Mouse (Mus musculus) MEL (cell line): Measurements from ENCODE around the gene Adgrg6.

Experiments used
- CHD1 ChIP-seq: IDR thresholded peaks from 2 replicates; pipeline ENCODE4 v1.6.1; 2012; ENCODE audit warnings: low read depth, mild to moderate bottlenecking, inconsistent platforms, low read length, improper control_type of control experiment
- CTCF ChIP-seq, 3 experiments: IDR thresholded peaks in 2 of 3; conservative IDR thresholded peaks in 1 of 3; 2 replicates each; pipeline ENCODE4 v1.5.1; 2011 to 2012; ENCODE audit warnings: low read length in 3 of 3, low read depth in 2 of 3, mild to moderate bottlenecking in 2 of 3, improper control_type of control experiment in 1 of 3, inconsistent platforms in 1 of 3, mixed read lengths in 1 of 3, moderate library complexity in 1 of 3; ENCODE audit not compliant: control insufficient read depth in 1 of 3, insufficient read depth in 1 of 3, poor library complexity in 1 of 3, severe bottlenecking in 1 of 3
- EP300 ChIP-seq, 2 experiments: IDR thresholded peaks; 2 replicates each; pipeline ENCODE4 v1.6.1; 2011; ENCODE audit warnings: improper control_type of control experiment in 2 of 2, low read length in 2 of 2, low read depth in 1 of 2, mild to moderate bottlenecking in 1 of 2
- GATA1 ChIP-seq: IDR thresholded peaks from 2 replicates; pipeline ENCODE4 v1.6.1; 2011; ENCODE audit warnings: low read depth, low read length, improper control_type of control experiment
- MAFK ChIP-seq: IDR thresholded peaks from 2 replicates; pipeline ENCODE4 v1.6.1; 2011; ENCODE audit warnings: low read depth, mild to moderate bottlenecking, low read length, improper control_type of control experiment, borderline replicate concordance
- MAX ChIP-seq: IDR thresholded peaks from 2 replicates; pipeline ENCODE4 v1.6.1; 2011; ENCODE audit warnings: low read length, improper control_type of control experiment
- MEF2A ChIP-seq: IDR thresholded peaks from 2 replicates; pipeline ENCODE4 v1.6.1; 2014; ENCODE audit warnings: low read depth, mild to moderate bottlenecking, inconsistent platforms, low read length, improper control_type of control experiment; ENCODE audit not compliant: poor library complexity, insufficient replicate concordance, severe bottlenecking; ENCODE audit errors: extremely low read depth
- POLR2A ChIP-seq, 2 experiments: IDR thresholded peaks; 2 replicates each; pipeline ENCODE4 v1.6.1; 2011 to 2012; ENCODE audit warnings: low read length in 2 of 2, mild to moderate bottlenecking in 2 of 2, control low read depth in 1 of 2, improper control_type of control experiment in 1 of 2, low read depth in 1 of 2, moderate library complexity in 1 of 2; ENCODE audit not compliant: control insufficient read depth in 1 of 2, insufficient read depth in 1 of 2, poor library complexity in 1 of 2
- SMC3 ChIP-seq: IDR thresholded peaks from 2 replicates; pipeline ENCODE4 v1.6.1; 2011; ENCODE audit warnings: low read depth, low read length, improper control_type of control experiment
- TAL1 ChIP-seq: IDR thresholded peaks from 2 replicates; pipeline ENCODE4 v1.6.1; 2012; ENCODE audit warnings: mild to moderate bottlenecking, inconsistent platforms, low read length, moderate library complexity, mixed read lengths
- TCF12 ChIP-seq: IDR thresholded peaks from 2 replicates; pipeline ENCODE4 v1.6.1; 2014; ENCODE audit warnings: low read depth, mild to moderate bottlenecking, inconsistent platforms, low read length, improper control_type of control experiment, moderate library complexity
- UBTF ChIP-seq: IDR thresholded peaks from 2 replicates; pipeline ENCODE4 v1.6.1; 2012; ENCODE audit warnings: low read depth, mild to moderate bottlenecking, inconsistent platforms, low read length, improper control_type of control experiment, moderate library complexity, borderline replicate concordance; ENCODE audit not compliant: insufficient read depth
- ZMIZ1 ChIP-seq: IDR thresholded peaks from 2 replicates; pipeline ENCODE4 v1.6.1; 2012; ENCODE audit warnings: low read depth, mild to moderate bottlenecking, inconsistent platforms, low read length, improper control_type of control experiment, moderate library complexity
- ZNF384 ChIP-seq: IDR thresholded peaks from 2 replicates; pipeline ENCODE4 v1.6.1; 2012; ENCODE audit warnings: low read depth, mild to moderate bottlenecking, inconsistent platforms, low read length, improper control_type of control experiment

DNA sequence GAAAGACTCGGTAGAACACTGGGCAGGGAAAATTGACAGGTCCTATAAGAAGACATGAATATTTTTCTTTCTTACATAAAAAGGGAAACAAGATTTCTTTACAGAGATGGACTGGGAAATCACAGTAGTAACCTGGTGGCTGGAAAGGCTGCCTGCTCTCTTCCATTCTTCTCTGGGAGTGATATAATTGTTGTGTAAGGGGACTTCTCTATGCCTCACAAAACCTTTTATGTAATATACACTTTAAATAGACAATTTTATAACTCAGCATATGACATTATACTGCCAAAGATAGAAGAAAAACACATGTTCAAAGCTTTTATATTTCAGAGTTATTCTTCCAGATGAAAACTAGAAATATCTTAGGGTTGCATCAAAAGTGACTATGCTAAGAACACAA, 46.8 kb upstream of the Adgrg6 start:
- TF ChIP-seq TAL1 (no peak), GATA1 (no peak), MAX (no peak), POLR2A (IDR thresholded peaks at IDR 0.05; ENCODE audit: control insufficient read depth in 1 of 2, insufficient read depth in 1 of 2, low read depth in 1 of 2, low read length in 2 of 2, poor library complexity in 1 of 2) (no peak), ZMIZ1 (no peak), CHD1 (no peak), UBTF (no peak), EP300 (IDR thresholded peaks at IDR 0.05; ENCODE audit: low read depth in 1 of 2, low read length in 2 of 2) (no peak), MEF2A (no peak), MAFK (no peak), CTCF (IDR thresholded peaks at IDR 0.05 in 2 of 3, conservative IDR thresholded peaks at IDR 0.05 in 1 of 3; ENCODE audit: control insufficient read depth in 1 of 3, insufficient read depth in 1 of 3, low read depth in 2 of 3, low read length in 3 of 3, poor library complexity in 1 of 3, severe bottlenecking in 1 of 3) (no peak), TCF12 (no peak), ZNF384 (no peak), SMC3 (no peak)
